Mouse (Mus musculus): ENCODE data around the gene Esrrg. TPM values are rescaled to one million over a fixed set of nuclear protein-coding genes. Genes with fewer than 3 reads are reported as not detected.
A peak's percentile ranks its signal among the peaks of the same experiment; 100 is the strongest.

Gene Esrrg
- total RNA-seq, 2 experiments from 2014 or later, result 20.0 to 27.2 TPM

- no peak for DNase-seq (ENCODE audit: low spot score in 2 of 2)
Observed at GRCm38 (mm10) chr1:188140221-188140620, 531.6 kb downstream of the Esrrg start.

DNA sequence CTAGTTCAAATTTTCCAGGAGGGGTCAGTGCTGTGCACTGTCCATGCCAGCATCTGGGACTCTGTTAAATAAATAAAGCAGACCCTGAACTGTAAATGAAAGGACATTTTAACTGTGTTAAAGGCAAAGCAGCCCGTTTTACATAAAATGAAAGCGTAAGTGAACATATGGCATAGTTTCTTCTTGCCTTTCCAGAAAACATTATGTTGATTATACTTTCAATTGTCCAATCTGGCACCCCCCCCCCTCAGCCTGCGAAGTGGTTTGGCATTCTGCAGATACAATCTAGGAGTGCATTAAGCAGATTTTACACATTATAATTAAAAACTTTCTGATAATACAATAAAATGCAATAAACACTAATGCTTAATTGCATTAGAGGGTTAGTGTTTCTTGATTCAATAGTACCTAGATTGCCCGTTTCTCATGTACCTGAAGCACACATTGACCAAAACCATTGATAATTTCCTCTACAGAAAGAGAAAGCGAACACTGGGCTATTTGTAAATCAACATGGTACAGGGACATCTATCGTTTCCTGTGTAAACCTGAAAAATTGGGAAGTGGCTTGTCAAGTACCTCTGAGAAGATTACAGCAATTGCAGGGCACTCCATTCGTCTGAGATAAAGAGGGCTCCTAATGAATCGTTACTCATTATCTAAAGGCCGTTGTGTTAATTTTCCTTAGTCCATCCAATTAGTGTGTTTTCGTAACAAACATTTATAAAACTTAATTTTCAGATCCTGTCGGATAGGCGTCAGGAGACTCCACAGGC lies 539.0 kb downstream of the Esrrg start:
- DNase-seq (ENCODE audit: low spot score in 2 of 2), result no peak

DNA sequence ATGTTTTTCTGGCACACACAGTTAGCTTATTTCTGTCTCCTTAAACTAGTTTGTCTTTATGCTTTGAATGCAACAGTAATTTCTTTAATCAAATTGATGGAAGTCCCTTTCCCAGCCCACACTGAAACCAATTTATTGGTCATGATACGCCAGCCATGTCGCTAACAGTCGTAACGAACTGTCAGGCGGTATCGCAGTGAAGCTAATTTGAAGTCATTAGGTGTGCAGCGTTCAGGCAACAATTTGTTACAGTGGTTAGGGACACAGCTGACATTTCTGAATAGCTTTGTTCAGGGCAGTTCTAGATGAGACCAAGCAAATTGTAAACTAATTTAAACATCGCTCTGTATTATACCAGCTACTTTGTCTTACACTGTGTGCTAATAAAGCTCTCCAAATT lies 542.5 kb downstream of the Esrrg start:
- DNase-seq (ENCODE audit: low spot score in 2 of 2), result no peak

GRCm38 (mm10) chr1:188152011-188152410 lies 543.4 kb downstream of the Esrrg start:
- DNase-seq (ENCODE audit: low spot score in 2 of 2), result no peak

GRCm38 (mm10) chr1:188153665-188154064 lies 545.1 kb downstream of the Esrrg start:
- no peak for DNase-seq (ENCODE audit: low spot score in 2 of 2)

GRCm38 (mm10) chr1:188154466-188155110 lies 546.0 kb downstream of the Esrrg start:
- no peak for DNase-seq (ENCODE audit: low spot score in 2 of 2)

DNA sequence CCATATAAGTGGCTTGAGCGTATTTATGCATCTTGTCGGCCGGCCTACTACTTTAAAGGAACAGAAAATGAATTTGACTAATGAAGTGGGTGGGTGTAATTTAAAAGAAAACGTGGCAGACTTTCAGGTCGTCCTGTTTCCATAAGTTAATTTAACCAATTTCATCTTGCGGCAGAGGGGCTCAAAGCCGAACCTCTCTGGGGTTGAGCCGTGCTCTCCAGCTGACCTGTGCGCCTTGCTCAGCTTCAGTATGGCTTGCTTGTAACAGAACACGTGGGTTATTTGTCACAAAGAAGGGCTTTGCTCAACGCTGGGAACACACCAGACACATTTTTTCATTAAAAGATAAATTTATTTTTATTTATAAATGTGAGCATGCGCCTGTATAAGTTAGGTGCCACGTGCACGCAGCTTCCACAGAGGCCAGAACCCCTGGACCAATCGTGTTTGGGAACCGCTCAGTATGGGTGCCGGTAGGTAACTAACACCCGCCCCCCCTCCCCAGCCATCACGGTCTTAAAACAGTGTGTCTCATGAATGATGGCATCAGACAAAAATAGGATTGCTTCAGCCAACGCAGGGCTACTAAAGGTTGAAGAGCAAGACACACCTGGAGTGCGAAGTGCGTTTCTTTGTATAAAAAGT lies 546.7 kb downstream of the Esrrg start:
- DNase-seq (ENCODE audit: low spot score in 2 of 2), result no peak

DNA sequence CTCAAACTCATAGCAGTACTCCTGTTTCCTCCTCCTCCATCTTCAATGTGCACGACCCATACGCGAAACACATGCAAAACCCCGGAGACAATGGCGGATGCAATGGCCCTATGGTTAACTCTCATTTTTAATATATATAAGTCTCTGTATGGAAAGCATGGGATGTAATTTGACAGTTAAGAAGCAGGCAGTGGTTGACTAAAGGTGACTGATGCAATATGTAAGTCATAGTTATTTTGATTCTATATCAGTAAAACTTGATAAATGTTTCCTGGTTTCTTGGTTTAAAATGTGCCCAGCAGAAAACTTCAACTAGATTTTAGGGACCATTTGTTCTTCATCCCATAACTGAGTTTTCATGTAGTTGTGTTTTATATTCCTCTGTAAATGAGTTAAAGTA lies 547.9 kb downstream of the Esrrg start:
- no peak for DNase-seq (ENCODE audit: low spot score in 2 of 2)

GRCm38 (mm10) chr1:188157237-188157955 lies 548.8 kb downstream of the Esrrg start:
- peak in 1 of 2 experiments; percentile 35 for DNase-seq (ENCODE audit: low spot score in 2 of 2)

DNA sequence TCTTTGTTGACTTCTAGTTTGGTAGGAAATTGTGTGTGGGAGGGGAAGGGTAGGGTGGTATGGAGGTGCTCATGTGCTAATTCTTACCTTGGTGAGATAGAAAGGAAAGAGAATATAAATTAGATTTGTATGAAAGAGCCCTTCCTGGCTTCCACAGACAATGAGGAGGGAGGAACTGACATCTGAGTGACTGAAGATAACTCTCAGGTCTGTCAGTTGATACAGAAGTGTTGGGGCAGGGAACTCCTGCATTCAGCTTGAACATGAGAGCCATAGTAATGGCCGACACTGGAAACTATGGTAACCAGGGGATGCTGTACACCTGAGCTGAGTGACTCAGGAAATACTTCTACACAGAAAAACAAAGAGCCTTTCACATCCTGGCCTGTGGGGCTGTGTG lies 550.1 kb downstream of the Esrrg start:
- DNase-seq (ENCODE audit: low spot score in 2 of 2), result no peak

- no peak for DNase-seq (ENCODE audit: low spot score in 2 of 2)
Observed at GRCm38 (mm10) chr1:188159108-188159507, 550.5 kb downstream of the Esrrg start.

DNA sequence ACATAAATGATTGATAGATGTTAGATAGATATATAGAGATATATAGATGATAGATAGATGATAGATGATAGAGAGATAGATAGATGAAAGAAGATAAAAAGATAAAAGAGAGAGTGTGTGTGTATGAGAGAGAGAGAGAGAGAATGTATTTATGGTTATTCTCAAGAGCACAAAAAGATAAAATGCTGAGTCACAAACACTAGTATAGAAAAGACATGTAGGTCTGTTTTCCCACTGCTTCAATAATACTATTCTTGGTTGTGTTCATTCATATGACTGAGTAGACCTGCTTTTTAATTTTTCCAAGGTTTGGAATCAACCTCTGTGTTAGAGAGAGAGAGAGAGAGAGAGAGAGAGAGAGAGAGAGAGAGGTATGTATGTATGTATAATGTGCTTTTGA lies 554.5 kb downstream of the Esrrg start:
- no peak for DNase-seq (ENCODE audit: low spot score in 2 of 2)

DNA sequence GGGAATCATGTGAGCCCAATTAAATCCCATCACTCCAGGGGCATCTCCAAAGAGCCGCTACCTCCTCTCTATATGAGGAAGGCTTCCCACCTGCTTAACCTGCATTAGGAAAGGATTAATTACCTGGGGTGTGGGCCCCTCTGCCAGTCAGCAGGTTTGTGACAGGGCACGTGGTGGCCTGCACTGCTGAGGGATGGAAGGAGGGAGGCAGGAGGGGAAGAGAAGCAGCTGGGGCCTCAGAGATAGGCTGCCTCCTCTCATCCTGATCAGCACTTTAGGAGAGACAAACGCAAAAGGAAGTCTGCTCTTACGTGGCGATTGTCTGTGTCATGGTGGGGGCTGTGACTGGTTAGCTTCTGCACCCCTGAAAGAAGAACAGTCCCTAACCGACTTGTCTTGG lies 555.7 kb downstream of the Esrrg start:
- no peak for DNase-seq (ENCODE audit: low spot score in 2 of 2)

GRCm38 (mm10) chr1:188173859-188174258 lies 565.3 kb downstream of the Esrrg start:
- DNase-seq (ENCODE audit: low spot score in 2 of 2), result no peak

GRCm38 (mm10) chr1:188182951-188183350 lies 574.4 kb downstream of the Esrrg start:
- no peak for DNase-seq (ENCODE audit: low spot score in 2 of 2)

DNA sequence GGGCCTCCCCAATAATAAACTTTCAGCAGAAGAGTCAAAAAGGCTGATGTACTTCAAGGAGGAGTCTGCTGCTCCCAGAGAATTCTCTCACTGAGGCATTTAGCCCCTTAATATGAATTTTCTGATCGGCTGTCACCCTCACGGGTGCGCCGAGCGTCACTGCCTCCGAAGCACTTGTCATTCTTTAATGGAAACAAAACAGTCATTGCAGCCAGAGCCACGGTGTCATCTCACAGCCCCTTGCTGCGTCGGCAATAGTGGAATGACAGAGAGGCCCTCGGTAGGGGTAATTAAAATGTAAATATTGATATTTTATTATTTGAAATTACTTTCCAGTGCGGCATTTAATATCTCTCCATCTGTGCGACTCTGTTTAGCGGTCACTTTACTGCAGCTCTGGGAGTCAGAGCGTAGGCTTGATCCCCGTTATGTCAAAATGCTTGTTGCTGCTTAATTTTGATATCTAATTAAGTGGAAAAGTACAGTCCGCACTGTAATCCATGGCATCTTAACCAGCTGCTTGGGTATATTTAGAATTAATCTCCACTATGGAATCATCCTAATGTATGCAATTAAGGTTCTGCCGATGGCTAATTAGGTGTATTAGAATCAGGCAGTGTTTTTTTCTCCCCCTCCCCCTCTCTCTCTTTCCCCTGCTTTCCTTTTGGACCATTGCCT lies 578.0 kb downstream of the Esrrg start:
- DNase-seq (ENCODE audit: low spot score in 2 of 2), result no peak

GRCm38 (mm10) chr1:188192971-188193370 lies 584.4 kb downstream of the Esrrg start:
- DNase-seq (ENCODE audit: low spot score in 2 of 2), result no peak

GRCm38 (mm10) chr1:188207421-188207820 lies 598.8 kb downstream of the Esrrg start:
- no peak for DNase-seq (ENCODE audit: low spot score in 2 of 2)

DNA sequence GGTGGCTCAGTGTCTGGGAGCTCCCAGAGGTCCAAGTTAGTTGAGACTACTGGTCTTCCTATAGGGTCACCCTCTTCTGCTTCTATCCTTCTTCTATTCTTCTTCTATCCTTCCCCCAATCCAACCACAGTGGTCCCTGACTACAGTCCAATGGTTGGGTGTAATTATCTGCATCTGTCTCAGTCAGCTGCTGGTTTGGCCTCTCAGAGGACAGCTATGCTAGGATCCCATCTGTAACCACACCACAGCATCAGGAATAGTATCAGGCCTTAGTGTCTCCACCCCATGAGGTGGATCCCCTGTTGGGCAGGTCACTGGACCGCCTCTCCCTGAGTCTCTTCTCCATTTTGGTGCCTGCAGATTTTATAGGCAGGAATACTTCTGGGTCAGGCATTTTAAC lies 600.4 kb downstream of the Esrrg start:
- no peak for DNase-seq (ENCODE audit: low spot score in 2 of 2)

DNA sequence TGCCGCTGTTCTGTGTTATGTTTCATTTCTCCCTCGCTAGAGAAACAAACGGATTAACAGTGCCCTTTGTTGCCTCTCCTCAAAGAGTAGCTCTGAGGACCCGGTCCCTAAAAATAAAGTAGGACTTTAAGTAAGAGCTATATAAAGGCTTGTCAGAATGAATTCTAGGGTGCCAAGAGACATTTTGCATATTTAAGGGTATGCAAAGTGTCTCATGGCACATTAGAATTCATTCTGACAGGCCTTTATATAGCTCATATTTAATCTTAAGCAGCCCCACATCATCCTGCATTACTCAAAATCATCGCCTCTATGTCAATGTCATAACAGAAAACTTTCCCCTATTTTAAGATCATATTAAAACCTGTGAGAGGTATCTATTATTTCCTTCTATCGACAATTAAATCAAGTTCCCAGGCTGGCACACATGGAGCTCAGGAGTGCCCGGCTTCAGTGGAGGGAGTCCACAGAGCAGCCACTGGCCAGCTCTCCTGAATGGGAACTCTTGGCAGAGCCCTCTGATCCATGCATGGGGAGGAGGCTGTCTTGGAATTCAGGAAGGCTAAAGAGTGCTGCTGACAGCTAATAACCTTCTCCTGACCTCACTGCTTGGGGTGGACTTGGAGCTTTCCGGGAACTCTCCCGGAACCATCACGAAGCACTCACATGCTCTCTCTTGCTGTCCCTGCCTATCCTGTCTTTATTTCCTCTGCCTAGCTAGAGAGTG lies 606.5 kb downstream of the Esrrg start:
- DNase-seq (ENCODE audit: low spot score in 2 of 2), result no peak
